ENCODE assay signal across 7 mouse cellular contexts in genomic region chr6:31032980-31033608, GRCm38 (mm10).
DNase-seq lines count a peak whose midpoint lies in the region; ATAC-seq and TF ChIP-seq lines count a peak whose summit lies in the region.

No protein-coding gene starts in this region.

- TF ChIP-seq EP300 in CH12.LX (IDR thresholded peaks at IDR 0.05; ENCODE audit: low read length), result no peak

- H3K36me3 ChIP-seq in CH12.LX (replicated peaks in 1 of 2; ENCODE audit: control insufficient read depth in 1 of 2, insufficient read depth in 1 of 2, low read length in 1 of 2), result no peaks in the 10 kb centered on the region
- H3K36me3 ChIP-seq in heart, embryonic 13.5 days, result no peaks in the 10 kb centered on the region
- no peaks in the 10 kb centered on the region for H3K36me3 ChIP-seq in lung, embryonic 16.5 days (ENCODE audit: control insufficient read depth, insufficient read depth, low read length)

- H3K9ac ChIP-seq in CH12.LX (ENCODE audit: insufficient read depth, low read depth), result peak overlapping the region; percentile 29; the same call in 1 of the 2 replicates
- peak overlapping the region; percentile 45 for H3K9ac ChIP-seq in heart, embryonic 13.5 days
- H3K9ac ChIP-seq in lung, embryonic 16.5 days (ENCODE audit: low read length), result peak overlapping the region; percentile 48

- TF ChIP-seq POLR2A in CH12.LX (IDR thresholded peaks at IDR 0.05; ENCODE audit: low read depth, low read length), result no peak

- no peaks in the 10 kb centered on the region for H3K9me3 ChIP-seq in CH12.LX (replicated peaks; ENCODE audit: low read length)
- no peaks in the 10 kb centered on the region for H3K9me3 ChIP-seq in heart, embryonic 13.5 days
- no peaks in the 10 kb centered on the region for H3K9me3 ChIP-seq in lung, embryonic 16.5 days (ENCODE audit: control insufficient read depth, low read length)

- H3K4me3 ChIP-seq in CH12.LX (replicated peaks in 1 of 3; ENCODE audit: low read depth in 2 of 3, low read length in 2 of 3, poor library complexity in 1 of 3), result peak overlapping the region; percentile 32 to 50 (median 48)
- H3K4me3 ChIP-seq in heart, embryonic 13.5 days, result no peak overlapping the region; the same call in 1 of the 2 replicates
- no peak overlapping the region; the same call in 1 of the 2 replicates for H3K4me3 ChIP-seq in lung, embryonic 16.5 days (ENCODE audit: low read length)

- no peaks in the 10 kb centered on the region for H3K79me2 ChIP-seq in CH12.LX (replicated peaks; ENCODE audit: control insufficient read depth, extremely low read depth, insufficient read depth, poor library complexity, severe bottlenecking)

- H3K4me1 ChIP-seq in CH12.LX (ENCODE audit: control insufficient read depth in 1 of 2, insufficient read depth in 2 of 2), result peaks cover 5 to 7% of the 10 kb centered on the region in 2 experiments
- peaks cover 5% of the 10 kb centered on the region for H3K4me1 ChIP-seq in heart, embryonic 13.5 days
- peaks cover 4% of the 10 kb centered on the region; the same call in 1 of the 2 replicates for H3K4me1 ChIP-seq in lung, embryonic 16.5 days (replicated peaks; ENCODE audit: control insufficient read depth, insufficient read depth, low read length)

- TF ChIP-seq RAD21 in CH12.LX (IDR thresholded peaks at IDR 0.05; ENCODE audit: low read depth, low read length), result peak; percentile 76

- dilution Hi-C loops in CH12.LX (cut with MboI; ENCODE audit: extremely low pct_ligation_motif_present, extremely low pct_unique_long_range_greater_than_20kb, low sequenced_read_pairs), result no loop called here

- DNase-seq in CH12.LX (ENCODE audit: extremely low read depth), result peak; percentile 67
- DNase-seq in T-cell, adult 2 months (ENCODE audit: low spot score), result peak; percentile 33
- DNase-seq in embryo, embryonic 10 days (ENCODE audit: low spot score), result peak; percentile 81
- DNase-seq in kidney, postnatal 10 days, result peak; percentile 66
- DNase-seq in ovary, postnatal 14 days (ENCODE audit: low spot score), result peak; percentile 36

- H3K4me2 ChIP-seq in CH12.LX (ENCODE audit: insufficient read depth, low read depth, poor library complexity, severe bottlenecking), result peak overlapping the region; percentile 71
- H3K4me2 ChIP-seq in heart, embryonic 13.5 days, result peak overlapping the region; percentile 55
- H3K4me2 ChIP-seq in lung, embryonic 16.5 days (ENCODE audit: low read depth, low read length), result peak overlapping the region; percentile 52

- ATAC-seq in heart, embryonic 13.5 days (ENCODE audit: extremely low read depth, insufficient number of reproducible peaks, low FRiP score, low TSS enrichment), result peak; percentile 54
- peak; percentile 85 for ATAC-seq in lung, embryonic 16.5 days (ENCODE audit: low read depth)

- no peaks in the 10 kb centered on the region for H3K27me3 ChIP-seq in CH12.LX (replicated peaks)
- no peaks in the 10 kb centered on the region for H3K27me3 ChIP-seq in heart, embryonic 13.5 days (replicated peaks)
- H3K27me3 ChIP-seq in lung, embryonic 16.5 days (ENCODE audit: control insufficient read depth, insufficient read depth, low read depth, low read length), result no peaks in the 10 kb centered on the region

- in situ Hi-C loops in CH12.LX (cut with MboI; ENCODE audit: low pct_ligation_motif_present, low pct_unique_long_range_greater_than_20kb, low sequenced_read_pairs), result no loop called here

- peak; percentile 84 to 92 for TF ChIP-seq CTCF in CH12.LX (conservative IDR thresholded peaks at IDR 0.05 in 1 of 2, IDR thresholded peaks at IDR 0.05 in 1 of 2; ENCODE audit: low read depth in 2 of 2, low read length in 2 of 2)

- no peak overlapping the region for H3K27ac ChIP-seq in CH12.LX (ENCODE audit: insufficient read depth, low read depth)
- H3K27ac ChIP-seq in heart, embryonic 13.5 days (replicated peaks), result no peak overlapping the region
- H3K27ac ChIP-seq in lung, embryonic 16.5 days (ENCODE audit: low read length), result no peak overlapping the region

- 9% methylated on average over 12 of the region's 12 CpGs for WGBS in heart, embryonic 13.5 days
- WGBS in lung, embryonic 16.5 days, result 9% methylated on average over 12 of the region's 12 CpGs

TF ChIP-seq in CH12.LX, 34 proteins besides CTCF, POLR2A, EP300 and RAD21:
- no peak for TF ChIP-seq MXI1 (IDR thresholded peaks at IDR 0.05; ENCODE audit: low read depth, low read length)
- no peak for TF ChIP-seq GABPA (IDR thresholded peaks at IDR 0.05; ENCODE audit: insufficient replicate concordance, low read depth, low read length)
- no peak for TF ChIP-seq ZKSCAN1 (IDR thresholded peaks at IDR 0.05; ENCODE audit: borderline replicate concordance, low read depth, low read length)
- 0 out of 2 replicates have a peak, but pooled peaks have one; percentile 20 for TF ChIP-seq JUND (conservative IDR thresholded peaks at IDR 0.05; ENCODE audit: low read depth, low read length)
- TF ChIP-seq PAX5 (IDR thresholded peaks at IDR 0.05; ENCODE audit: low read length), result no peak
- TF ChIP-seq SMC3 (IDR thresholded peaks at IDR 0.05; ENCODE audit: low read depth, low read length), result peak; percentile 71
- no peak for TF ChIP-seq CHD2 (IDR thresholded peaks at IDR 0.05; ENCODE audit: low read length)
- no peak for TF ChIP-seq MAFK (IDR thresholded peaks at IDR 0.05; ENCODE audit: insufficient replicate concordance, low read length)
- TF ChIP-seq MEF2A (IDR thresholded peaks at IDR 0.05; ENCODE audit: borderline replicate concordance, low read depth, low read length), result no peak
- TF ChIP-seq MYC (IDR thresholded peaks at IDR 0.05; ENCODE audit: low read depth, low read length), result no peak
- TF ChIP-seq ELF1 (IDR thresholded peaks at IDR 0.05; ENCODE audit: low read depth, low read length), result no peak
- TF ChIP-seq POLR2AphosphoS2 (IDR thresholded peaks at IDR 0.05; ENCODE audit: low read depth, low read length), result no peak

Comparison
In these comparisons a context has a peak if more than half of its experiments do, and no peak if none do; other contexts are left out.
1. H3K4me3 ChIP-seq: peak in CH12.LX (3 of 3); none in heart, embryonic 13.5 days (single experiment) and lung, embryonic 16.5 days (single experiment).
2. Peak in every context shown above with its lines, with median percentiles within 50 percentile points of each other: DNase-seq, H3K4me2 ChIP-seq and H3K9ac ChIP-seq.